Mouse (Mus musculus): ENCODE measurements around the gene Dqx1. TPM values are rescaled to one million over a fixed set of nuclear protein-coding genes. Genes with fewer than 3 reads are reported as not detected.
A peak's percentile ranks its signal among the peaks of the same experiment; 100 is the strongest.

Gene Dqx1
- total RNA-seq (2017), result 2.5 and 4.3 TPM in 2 replicates

GRCm38 (mm10) chr6:83057790-83058189 lies at the start of gene Dqx1:
Dqx1 (plus strand) TSS chr6:83057844.
- no peak for ATAC-seq (ENCODE audit: extremely low read depth, insufficient number of reproducible peaks, low FRiP score, poor library complexity, severe bottlenecking)

- peak; percentile 38; the same call in 1 of the 2 replicates for ATAC-seq (ENCODE audit: extremely low read depth, insufficient number of reproducible peaks, low FRiP score, poor library complexity, severe bottlenecking)
Measured at GRCm38 (mm10) chr6:83008659-83009058, 49.0 kb upstream of the Dqx1 start.

GRCm38 (mm10) chr6:83010010-83010409 lies 47.6 kb upstream of the Dqx1 start:
- no peak for ATAC-seq (ENCODE audit: extremely low read depth, insufficient number of reproducible peaks, low FRiP score, poor library complexity, severe bottlenecking)

- ATAC-seq (ENCODE audit: extremely low read depth, insufficient number of reproducible peaks, low FRiP score, poor library complexity, severe bottlenecking), result no peak
Measured at GRCm38 (mm10) chr6:83011255-83011654, 46.4 kb upstream of the Dqx1 start.

- ATAC-seq (ENCODE audit: extremely low read depth, insufficient number of reproducible peaks, low FRiP score, poor library complexity, severe bottlenecking), result no peak
Measured at GRCm38 (mm10) chr6:83011756-83012155, 45.9 kb upstream of the Dqx1 start.

- peak; percentile 62; the same call in 1 of the 2 replicates for ATAC-seq (ENCODE audit: extremely low read depth, insufficient number of reproducible peaks, low FRiP score, poor library complexity, severe bottlenecking)
Measured at GRCm38 (mm10) chr6:83013444-83013843, 44.2 kb upstream of the Dqx1 start.

GRCm38 (mm10) chr6:83014482-83015466 lies 42.9 kb upstream of the Dqx1 start:
- ATAC-seq (ENCODE audit: extremely low read depth, insufficient number of reproducible peaks, low FRiP score, poor library complexity, severe bottlenecking), result no peak

- no peak for ATAC-seq (ENCODE audit: extremely low read depth, insufficient number of reproducible peaks, low FRiP score, poor library complexity, severe bottlenecking)
Measured at GRCm38 (mm10) chr6:83015749-83016148, 41.9 kb upstream of the Dqx1 start.

- ATAC-seq (ENCODE audit: extremely low read depth, insufficient number of reproducible peaks, low FRiP score, poor library complexity, severe bottlenecking), result no peak
Measured at GRCm38 (mm10) chr6:83017190-83017589, 40.5 kb upstream of the Dqx1 start.

- ATAC-seq (ENCODE audit: extremely low read depth, insufficient number of reproducible peaks, low FRiP score, poor library complexity, severe bottlenecking), result no peak
Measured at GRCm38 (mm10) chr6:83019044-83019443, 38.6 kb upstream of the Dqx1 start.

GRCm38 (mm10) chr6:83020121-83020520 lies 37.5 kb upstream of the Dqx1 start:
- no peak for ATAC-seq (ENCODE audit: extremely low read depth, insufficient number of reproducible peaks, low FRiP score, poor library complexity, severe bottlenecking)

GRCm38 (mm10) chr6:83020836-83021593 lies 36.6 kb upstream of the Dqx1 start:
- ATAC-seq (ENCODE audit: extremely low read depth, insufficient number of reproducible peaks, low FRiP score, poor library complexity, severe bottlenecking), result no peak

GRCm38 (mm10) chr6:83023008-83023407 lies 34.6 kb upstream of the Dqx1 start:
- no peak for ATAC-seq (ENCODE audit: extremely low read depth, insufficient number of reproducible peaks, low FRiP score, poor library complexity, severe bottlenecking)

- ATAC-seq (ENCODE audit: extremely low read depth, insufficient number of reproducible peaks, low FRiP score, poor library complexity, severe bottlenecking), result no peak
Measured at GRCm38 (mm10) chr6:83023786-83024185, 33.9 kb upstream of the Dqx1 start.

- ATAC-seq (ENCODE audit: extremely low read depth, insufficient number of reproducible peaks, low FRiP score, poor library complexity, severe bottlenecking), result no peak
Measured at GRCm38 (mm10) chr6:83024421-83024820, 33.2 kb upstream of the Dqx1 start.

- ATAC-seq (ENCODE audit: extremely low read depth, insufficient number of reproducible peaks, low FRiP score, poor library complexity, severe bottlenecking), result no peak
Measured at GRCm38 (mm10) chr6:83025221-83025620, 32.4 kb upstream of the Dqx1 start.

GRCm38 (mm10) chr6:83027293-83027692 lies 30.4 kb upstream of the Dqx1 start:
- ATAC-seq (ENCODE audit: extremely low read depth, insufficient number of reproducible peaks, low FRiP score, poor library complexity, severe bottlenecking), result no peak

GRCm38 (mm10) chr6:83027706-83028105 lies 29.9 kb upstream of the Dqx1 start:
- no peak for ATAC-seq (ENCODE audit: extremely low read depth, insufficient number of reproducible peaks, low FRiP score, poor library complexity, severe bottlenecking)

- ATAC-seq (ENCODE audit: extremely low read depth, insufficient number of reproducible peaks, low FRiP score, poor library complexity, severe bottlenecking), result no peak
Measured at GRCm38 (mm10) chr6:83029777-83030176, 27.9 kb upstream of the Dqx1 start.

- ATAC-seq (ENCODE audit: extremely low read depth, insufficient number of reproducible peaks, low FRiP score, poor library complexity, severe bottlenecking), result no peak
Measured at GRCm38 (mm10) chr6:83031111-83031510, 26.5 kb upstream of the Dqx1 start.

Data from neutrophil, adult 5-6 weeks (primary cell).